Mouse (Mus musculus): ENCODE data around the gene Tarbp1. TPM values are rescaled to one million over a fixed set of nuclear protein-coding genes. Genes with fewer than 3 reads are reported as not detected.

Tarbp1 gene
- total and polyA plus RNA-seq, 2 experiments from 2014 or later, result 1.2 to 7.6 TPM

GRCm38 (mm10) chr8:126502722-126503121, 27.9 kb upstream of the Tarbp1 start:
- Histone ChIP-seq H3K9me3 (ENCODE audit: low read length) (no peaks in the 10 kb centered on the region), H3K4me1 (ENCODE audit: insufficient read depth, low read length) (no peaks in the 10 kb centered on the region), H3K4me2 (ENCODE audit: low read depth, low read length) (no peak overlapping the region), H3K27me3 (ENCODE audit: insufficient read depth, low read length) (no peaks in the 10 kb centered on the region), H3K27ac (no peak overlapping the region), H3K4me3 (ENCODE audit: low read length) (no peak overlapping the region), H3K36me3 (ENCODE audit: insufficient read depth, low read length) (no peaks in the 10 kb centered on the region), H3K9ac (replicated peaks; ENCODE audit: low read length) (no peak overlapping the region)
- TF ChIP-seq CTCF (IDR thresholded peaks at IDR 0.05; ENCODE audit: low read depth), result no peak
- ATAC-seq (no peak), DNase-seq (ENCODE audit: low spot score) (no peak)
- 61% methylated on average over 2 of the region's 2 CpGs for WGBS

GRCm38 (mm10) chr8:126499371-126499770, 24.5 kb upstream of the Tarbp1 start:
- WGBS, result 98% methylated on average over 2 of the region's 2 CpGs

GRCm38 (mm10) chr8:126498465-126498864, 23.6 kb upstream of the Tarbp1 start:
- Histone ChIP-seq H3K9me3 (ENCODE audit: low read length) (no peaks in the 10 kb centered on the region), H3K27ac (peak overlapping the region; percentile 88; the same call in 1 of the 2 replicates), H3K4me2 (ENCODE audit: low read depth, low read length) (peak overlapping the region; percentile 55; the same call in 1 of the 2 replicates), H3K9ac (replicated peaks; ENCODE audit: low read length) (0 out of 2 replicates have a peak overlapping the region, but pooled peaks have one; percentile 47), H3K4me1 (ENCODE audit: insufficient read depth, low read length) (no peaks in the 10 kb centered on the region), H3K36me3 (ENCODE audit: insufficient read depth, low read length) (no peaks in the 10 kb centered on the region), H3K27me3 (ENCODE audit: insufficient read depth, low read length) (no peaks in the 10 kb centered on the region), H3K4me3 (ENCODE audit: low read length) (no peak overlapping the region)
- DNase-seq (ENCODE audit: low spot score), result no peak
- WGBS, result 14% methylated on average over 6 of the region's 6 CpGs
- no peak for TF ChIP-seq CTCF (IDR thresholded peaks at IDR 0.05; ENCODE audit: low read depth)
- ATAC-seq, result no peak; the same call in 1 of the 2 replicates

More at GRCm38 (mm10) chr8:126499371-126499770, 24.5 kb upstream of the Tarbp1 start:
- no peaks in the 10 kb centered on the region for H3K4me1 ChIP-seq (ENCODE audit: insufficient read depth, low read length)
- ATAC-seq, result no peak
- H3K36me3 ChIP-seq (ENCODE audit: insufficient read depth, low read length), result no peaks in the 10 kb centered on the region
- H3K4me2 ChIP-seq (ENCODE audit: low read depth, low read length), result no peak overlapping the region
- DNase-seq (ENCODE audit: low spot score), result no peak
- TF ChIP-seq CTCF (IDR thresholded peaks at IDR 0.05; ENCODE audit: low read depth), result no peak
- no peak overlapping the region for H3K4me3 ChIP-seq (ENCODE audit: low read length)
- H3K27me3 ChIP-seq (ENCODE audit: insufficient read depth, low read length), result no peaks in the 10 kb centered on the region
- no peaks in the 10 kb centered on the region for H3K9me3 ChIP-seq (ENCODE audit: low read length)
- no peak overlapping the region for H3K27ac ChIP-seq
- no peak overlapping the region for H3K9ac ChIP-seq (replicated peaks; ENCODE audit: low read length)

GRCm38 (mm10) chr8:126497541-126498428, 22.9 kb upstream of the Tarbp1 start:
- Histone ChIP-seq H3K27me3 (ENCODE audit: insufficient read depth, low read length) (no peaks in the 10 kb centered on the region), H3K4me2 (ENCODE audit: low read depth, low read length) (peak overlapping the region; percentile 55), H3K9ac (replicated peaks; ENCODE audit: low read length) (peak overlapping the region; percentile 47), H3K36me3 (ENCODE audit: insufficient read depth, low read length) (no peaks in the 10 kb centered on the region), H3K4me1 (ENCODE audit: insufficient read depth, low read length) (no peaks in the 10 kb centered on the region), H3K27ac (peak overlapping the region; percentile 88), H3K9me3 (ENCODE audit: low read length) (no peaks in the 10 kb centered on the region), H3K4me3 (ENCODE audit: low read length) (peak overlapping the region; percentile 30)
- ATAC-seq, result peak; percentile 93
- 3% methylated on average over 27 of the region's 27 CpGs for WGBS
- peak; percentile 100 for TF ChIP-seq CTCF (IDR thresholded peaks at IDR 0.05; ENCODE audit: low read depth)
- peak; percentile 93 for DNase-seq (ENCODE audit: low spot score)

- no peak for ATAC-seq
- no peaks in the 10 kb centered on the region for H3K4me1 ChIP-seq (ENCODE audit: insufficient read depth, low read length)
These were observed 22.1 kb upstream of the Tarbp1 start for GRCm38 (mm10) chr8:126496915-126497314.

GRCm38 (mm10) chr8:126495461-126495860, 20.6 kb upstream of the Tarbp1 start:
- Histone ChIP-seq H3K27me3 (ENCODE audit: insufficient read depth, low read length) (no peaks in the 10 kb centered on the region), H3K4me3 (ENCODE audit: low read length) (no peak overlapping the region), H3K27ac (no peak overlapping the region), H3K4me2 (ENCODE audit: low read depth, low read length) (no peak overlapping the region), H3K9ac (replicated peaks; ENCODE audit: low read length) (no peak overlapping the region), H3K9me3 (ENCODE audit: low read length) (no peaks in the 10 kb centered on the region), H3K4me1 (ENCODE audit: insufficient read depth, low read length) (no peaks in the 10 kb centered on the region), H3K36me3 (ENCODE audit: insufficient read depth, low read length) (no peaks in the 10 kb centered on the region)
- DNase-seq (ENCODE audit: low spot score) (no peak), ATAC-seq (no peak)
- 87% methylated on average over 12 of the region's 12 CpGs for WGBS
- TF ChIP-seq CTCF (IDR thresholded peaks at IDR 0.05; ENCODE audit: low read depth), result no peak

More at GRCm38 (mm10) chr8:126496915-126497314, 22.1 kb upstream of the Tarbp1 start:
- no peaks in the 10 kb centered on the region for H3K27me3 ChIP-seq (ENCODE audit: insufficient read depth, low read length)
- 83% methylated on average over 5 of the region's 5 CpGs for WGBS
- no peaks in the 10 kb centered on the region for H3K36me3 ChIP-seq (ENCODE audit: insufficient read depth, low read length)
- no peak overlapping the region for H3K4me3 ChIP-seq (ENCODE audit: low read length)
- no peak overlapping the region; the same call in 1 of the 2 replicates for H3K4me2 ChIP-seq (ENCODE audit: low read depth, low read length)
- H3K9ac ChIP-seq (replicated peaks; ENCODE audit: low read length), result peak overlapping the region; percentile 47; the same call in 1 of the 2 replicates
- TF ChIP-seq CTCF (IDR thresholded peaks at IDR 0.05; ENCODE audit: low read depth), result no peak
- peak overlapping the region; percentile 88; the same call in 1 of the 2 replicates for H3K27ac ChIP-seq
- H3K9me3 ChIP-seq (ENCODE audit: low read length), result no peaks in the 10 kb centered on the region
- no peak for DNase-seq (ENCODE audit: low spot score)
